Mouse (Mus musculus) urinary bladder, postnatal 4 days (tissue): Measurements from ENCODE around the gene 4930503B20Rik.

Source experiments
- DNase-seq, 2 experiments: peaks; one replicate each; pipeline ENCODE4 v3.0.0; 2021 to 2022; ENCODE audit warnings: low spot score in 2 of 2

Gene 4930503B20Rik

DNA sequence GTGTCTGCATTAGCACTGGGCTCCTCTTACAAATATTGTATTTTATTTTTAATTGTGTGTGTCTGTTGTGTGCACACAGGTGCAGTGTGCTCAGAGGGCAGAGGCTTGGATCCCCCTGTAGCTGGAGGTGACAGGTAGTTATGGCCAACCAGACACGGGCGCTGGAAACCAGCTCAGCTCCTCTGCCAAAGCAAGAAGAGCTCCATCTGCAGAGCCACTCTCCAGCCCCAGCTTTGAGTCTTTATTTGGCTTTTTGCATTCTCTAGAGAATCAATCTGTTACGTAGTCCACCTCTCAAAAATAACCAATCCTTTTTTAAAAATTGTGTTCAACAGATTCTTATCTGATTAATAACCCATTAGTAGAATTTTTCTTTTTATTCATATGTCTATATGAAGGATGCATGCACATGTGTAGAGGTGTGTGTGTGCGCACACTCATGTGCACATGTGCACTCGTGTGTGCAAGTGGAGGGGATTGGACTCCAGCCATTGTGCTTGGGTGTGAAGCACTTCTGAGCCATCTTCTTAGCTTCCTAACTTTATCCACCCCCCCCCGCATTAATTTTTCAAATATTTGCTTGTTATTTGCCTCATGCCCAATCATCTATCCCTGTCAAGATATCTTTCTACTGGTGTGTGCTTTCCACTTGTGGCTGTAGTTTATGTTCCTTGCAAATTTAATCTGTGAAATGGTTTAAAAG lies 51.8 kb downstream of the 4930503B20Rik start:
- DNase-seq, result no peak

DNA sequence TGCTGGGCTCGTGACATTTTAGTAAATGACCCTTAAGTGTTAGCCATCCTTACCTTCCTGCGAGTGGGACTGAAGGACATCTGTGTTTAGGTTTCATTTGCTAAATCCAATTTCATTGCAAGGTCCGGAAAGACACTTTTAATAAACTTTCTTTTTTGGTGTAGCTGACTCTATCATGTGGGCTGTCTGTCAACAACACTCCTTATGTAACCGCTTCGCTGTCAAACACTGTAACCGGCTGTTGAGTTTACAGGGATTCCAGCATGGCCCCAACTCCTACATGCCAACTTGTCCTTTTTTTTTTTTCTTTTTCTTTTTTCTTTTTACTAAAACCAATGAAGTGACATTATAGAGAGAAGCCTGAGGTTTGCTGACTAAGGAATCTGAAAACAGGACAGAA lies 52.7 kb downstream of the 4930503B20Rik start:
- no peak for DNase-seq

DNA sequence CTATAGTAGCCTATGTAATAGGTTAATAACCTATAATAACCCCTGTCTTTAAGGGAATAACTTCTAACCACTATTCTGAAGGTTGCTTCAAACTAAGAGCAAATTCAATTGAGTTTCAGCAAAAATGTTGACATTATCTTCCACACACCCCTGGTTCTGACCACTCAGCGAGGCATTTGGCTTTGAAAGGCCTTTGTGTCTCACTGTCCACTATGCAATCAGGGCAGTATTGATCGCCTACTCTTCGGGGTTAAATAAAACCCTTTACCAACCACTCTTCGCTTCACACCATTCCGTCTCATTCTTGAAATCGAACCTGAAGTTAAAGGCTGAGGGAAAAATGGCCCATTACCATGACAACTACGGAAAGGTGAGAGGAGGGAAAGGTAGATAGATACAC lies 54.3 kb downstream of the 4930503B20Rik start:
- no peak for DNase-seq

DNA sequence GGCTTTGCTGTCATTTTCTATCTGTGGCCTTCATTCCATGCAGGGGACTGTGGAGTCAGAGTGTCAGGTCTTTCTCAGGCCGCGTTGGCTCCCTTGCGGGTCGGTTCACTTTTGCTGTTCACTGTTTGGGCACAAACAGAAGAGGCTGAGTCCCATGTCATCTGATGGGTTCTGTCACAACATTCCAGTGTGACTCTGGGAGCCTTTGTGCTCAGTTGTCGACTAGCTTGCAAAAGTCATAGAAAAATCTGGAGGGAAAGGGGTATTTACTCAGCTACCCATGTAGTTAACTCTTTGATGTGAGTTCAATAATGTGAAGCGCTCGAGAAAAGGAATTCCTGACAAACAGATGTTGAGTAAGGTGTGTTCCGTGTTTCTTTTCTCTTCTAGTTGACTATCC lies 54.7 kb downstream of the 4930503B20Rik start:
- DNase-seq, result no peak

DNA sequence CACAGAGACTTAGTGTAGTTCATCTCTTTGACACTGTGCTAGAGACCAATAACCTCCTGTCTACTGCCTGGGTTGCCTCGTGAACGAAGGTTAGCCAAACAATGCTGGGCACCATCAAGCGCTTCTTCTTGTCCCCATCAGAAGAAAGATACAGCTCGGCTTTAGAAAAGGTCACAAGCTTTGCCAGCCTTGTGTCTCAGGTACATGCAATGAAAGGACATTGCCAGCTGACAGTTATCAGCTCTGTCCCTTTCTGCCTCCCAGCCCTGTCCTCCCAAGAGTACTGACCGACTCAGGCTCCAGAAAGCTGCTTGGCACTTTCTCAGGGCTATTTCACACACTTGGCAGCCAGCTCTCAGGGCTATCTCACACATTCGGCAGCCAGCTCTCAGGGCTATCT lies 55.7 kb downstream of the 4930503B20Rik start:
- DNase-seq, result no peak
